Mouse (Mus musculus) heart, embryonic 13.5 days (tissue): ENCODE data around the gene Kirrel. TPM values are rescaled to one million over a fixed set of nuclear protein-coding genes. Genes with fewer than 3 reads are reported as not detected.

ENCODE experiments used
- ATAC-seq: fragments of 200-750 bp; cut with Nextera tagmentation; 2 replicates; pipeline ENCODE4 v1.8.0; 2017; ENCODE audit warnings: moderate TSS enrichment; ENCODE audit not compliant: insufficient number of reproducible peaks, low FRiP score, low TSS enrichment; ENCODE audit errors: extremely low read depth
- H3K27ac ChIP-seq: fragments of 300-500 bp; sonication (generic); replicated peaks from 2 replicates; pipeline ENCODE4 v1.5.1; 2015; ENCODE audit warnings: moderate library complexity, mild to moderate bottlenecking, inconsistent platforms
- H3K27me3 ChIP-seq: fragments of 300-500 bp; sonication (generic); replicated peaks from 2 replicates; pipeline ENCODE4 v1.6.1; 2015; ENCODE audit warnings: mild to moderate bottlenecking, inconsistent platforms
- H3K36me3 ChIP-seq: fragments of 300-500 bp; sonication (generic); 2 replicates; pipeline ENCODE4 v1.6.1; 2015; ENCODE audit warnings: mild to moderate bottlenecking, inconsistent platforms
- H3K4me1 ChIP-seq: fragments of 300-500 bp; sonication (generic); 2 replicates; pipeline ENCODE4 v1.6.1; 2015; ENCODE audit warnings: inconsistent platforms
- H3K4me2 ChIP-seq: fragments of 300-500 bp; sonication (generic); 2 replicates; pipeline ENCODE4 v1.6.1; 2015; ENCODE audit warnings: inconsistent platforms, mild to moderate bottlenecking, moderate library complexity
- H3K4me3 ChIP-seq: fragments of 300-500 bp; sonication (generic); 2 replicates; pipeline ENCODE4 v1.5.1; 2015; ENCODE audit warnings: moderate library complexity, mild to moderate bottlenecking, inconsistent platforms
- H3K9ac ChIP-seq: fragments of 300-500 bp; sonication (generic); 2 replicates; pipeline ENCODE4 v1.6.1; 2015; ENCODE audit warnings: inconsistent platforms, mild to moderate bottlenecking, moderate library complexity
- H3K9me3 ChIP-seq: fragments of 300-500 bp; sonication (generic); 2 replicates; pipeline ENCODE4 v1.6.1; 2016; ENCODE audit warnings: inconsistent platforms
- WGBS: fragments of 180-500 bp; shearing (Covaris S2); methylation state at CpG from one replicate; pipeline ENCODE4 v1.1.7; 2015; ENCODE audit warnings: mixed read lengths; 5-methylcytosine and 5-hydroxymethylcytosine counted together
- polyA plus RNA-seq: library from polyadenylated mRNA; unstranded; fragments of >200 nt; fragmentation: Nextera tagmentation; extraction: Ambion mirVana; gene quantifications from 2 replicates; pipeline ENCODE4 v1.2.1, GENCODE M21; 2015

Gene Kirrel
- polyA plus RNA-seq, 1 experiment from 2014 or later, result 15.4 TPM

GRCm38 (mm10) chr3:87076899-87077298 lies 97.6 kb downstream of the Kirrel start:
- no peak for ATAC-seq
- Histone ChIP-seq H3K4me1 (peaks cover 15% of the 10 kb centered on the region), H3K27ac (no peak overlapping the region), H3K36me3 (peaks cover 35% of the 10 kb centered on the region), H3K9ac (no peak overlapping the region), H3K4me3 (no peak overlapping the region), H3K4me2 (no peak overlapping the region), H3K9me3 (no peaks in the 10 kb centered on the region), H3K27me3 (no peaks in the 10 kb centered on the region)
- 69% methylated on average over 5 of the region's 5 CpGs for WGBS

- Histone ChIP-seq H3K27me3 (no peaks in the 10 kb centered on the region), H3K4me3 (no peak overlapping the region), H3K27ac (no peak overlapping the region), H3K4me1 (peaks cover 15% of the 10 kb centered on the region), H3K9ac (no peak overlapping the region), H3K36me3 (peaks cover 27% of the 10 kb centered on the region), H3K9me3 (no peaks in the 10 kb centered on the region), H3K4me2 (no peak overlapping the region)
- WGBS, result 81% methylated on average over 7 of the region's 7 CpGs
- no peak for ATAC-seq
These were observed 98.4 kb downstream of the Kirrel start for GRCm38 (mm10) chr3:87076161-87076560.

- Histone ChIP-seq H3K9ac (0 out of 2 replicates have a peak overlapping the region, but pooled peaks have one; percentile 9), H3K4me1 (peaks cover 15% of the 10 kb centered on the region), H3K27me3 (no peaks in the 10 kb centered on the region), H3K4me3 (no peak overlapping the region), H3K27ac (peak overlapping the region; percentile 46), H3K36me3 (0 out of 2 replicates have a peak, but pooled peaks cover 8% of the 10 kb centered on the region), H3K4me2 (no peak overlapping the region), H3K9me3 (no peaks in the 10 kb centered on the region)
- ATAC-seq, result no peak
- WGBS, result 41% methylated on average over 13 of the region's 13 CpGs
These were observed 101.7 kb downstream of the Kirrel start for GRCm38 (mm10) chr3:87072612-87073515.

DNA sequence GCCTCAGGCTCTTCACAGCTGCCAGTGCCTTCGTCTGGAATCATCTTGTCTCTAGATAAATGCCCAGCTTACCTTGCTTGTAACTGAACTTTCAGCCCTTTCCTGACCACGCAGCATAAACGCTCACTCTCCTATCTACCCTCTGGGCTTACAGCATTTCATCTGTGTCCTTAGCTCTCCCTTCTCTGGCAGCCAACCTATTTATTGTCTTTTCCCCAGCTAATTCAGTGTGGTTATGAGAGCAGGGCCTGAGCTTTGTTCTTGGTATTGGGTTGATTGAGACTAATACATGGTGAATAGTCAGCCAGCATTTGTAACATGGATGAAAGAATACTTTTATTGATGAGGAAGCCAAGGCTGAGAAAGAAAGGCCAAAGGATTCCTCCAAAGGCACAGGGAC lies 102.4 kb downstream of the Kirrel start:
- ATAC-seq, result no peak

GRCm38 (mm10) chr3:87067396-87067975 lies 107.1 kb downstream of the Kirrel start:
- H3K4me3 ChIP-seq, result no peak overlapping the region
- 64% methylated on average over 8 of the region's 8 CpGs for WGBS
- no peak overlapping the region for H3K4me2 ChIP-seq
- peaks cover under 1% of the 10 kb centered on the region; the same call in 1 of the 2 replicates for H3K4me1 ChIP-seq
- no peak overlapping the region for H3K9ac ChIP-seq
- no peaks in the 10 kb centered on the region for H3K36me3 ChIP-seq
- H3K27me3 ChIP-seq, result no peaks in the 10 kb centered on the region
- ATAC-seq, result no peak
- H3K27ac ChIP-seq, result no peak overlapping the region
- H3K9me3 ChIP-seq, result no peaks in the 10 kb centered on the region

More for the DNA sequence above, 102.4 kb downstream of the Kirrel start:
- Histone ChIP-seq H3K36me3 (0 out of 2 replicates have a peak, but pooled peaks cover 8% of the 10 kb centered on the region), H3K4me2 (no peak overlapping the region), H3K9ac (no peak overlapping the region), H3K27me3 (no peaks in the 10 kb centered on the region), H3K4me3 (no peak overlapping the region), H3K27ac (0 out of 2 replicates have a peak overlapping the region, but pooled peaks have one; percentile 46), H3K9me3 (no peaks in the 10 kb centered on the region), H3K4me1 (peaks cover 15% of the 10 kb centered on the region)
- 51% methylated on average over 3 of the region's 3 CpGs for WGBS

- H3K27me3 ChIP-seq, result no peaks in the 10 kb centered on the region
- no peak overlapping the region for H3K4me2 ChIP-seq
- H3K27ac ChIP-seq, result no peak overlapping the region
- ATAC-seq, result no peak
- H3K4me1 ChIP-seq, result no peaks in the 10 kb centered on the region
- H3K4me3 ChIP-seq, result no peak overlapping the region
- H3K9ac ChIP-seq, result no peak overlapping the region
- no peaks in the 10 kb centered on the region for H3K9me3 ChIP-seq
- no peaks in the 10 kb centered on the region for H3K36me3 ChIP-seq
- WGBS, result 69% methylated on average over 1 of the region's 1 CpGs
These were observed 120.6 kb downstream of the Kirrel start for GRCm38 (mm10) chr3:87053939-87054338.

DNA sequence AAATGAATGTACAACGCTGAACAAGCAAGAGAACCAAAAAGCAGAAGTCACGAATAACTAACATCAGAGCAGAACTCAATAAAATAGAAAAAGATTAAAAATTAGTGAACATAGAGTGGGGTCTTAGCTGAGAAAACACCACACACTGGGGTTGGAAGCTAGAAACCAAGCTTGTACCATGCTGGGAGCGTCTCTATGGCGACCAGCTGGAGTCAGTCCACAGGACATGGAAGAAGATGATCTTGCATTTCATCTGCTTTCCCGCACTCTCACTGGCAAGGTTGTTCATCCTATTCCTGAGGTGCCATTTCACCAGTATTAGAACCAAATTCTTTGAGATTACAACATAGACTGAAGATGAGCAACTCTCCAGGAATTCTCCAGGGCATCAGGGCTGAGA lies 126.7 kb downstream of the Kirrel start:
- ATAC-seq, result no peak
- H3K4me3 ChIP-seq, result no peak overlapping the region
- H3K9ac ChIP-seq, result no peak overlapping the region
- WGBS, result 82% methylated on average over 5 of the region's 5 CpGs
- peaks cover 3% of the 10 kb centered on the region; the same call in 1 of the 2 replicates for H3K4me1 ChIP-seq
- no peaks in the 10 kb centered on the region for H3K9me3 ChIP-seq
- no peaks in the 10 kb centered on the region for H3K27me3 ChIP-seq
- H3K4me2 ChIP-seq, result no peak overlapping the region
- no peaks in the 10 kb centered on the region for H3K36me3 ChIP-seq
- no peak overlapping the region for H3K27ac ChIP-seq

GRCm38 (mm10) chr3:87041733-87042132 lies 132.8 kb downstream of the Kirrel start:
- 67% methylated on average over 2 of the region's 2 CpGs for WGBS
- Histone ChIP-seq H3K4me1 (peaks cover 3% of the 10 kb centered on the region; the same call in 1 of the 2 replicates), H3K4me2 (no peak overlapping the region), H3K9me3 (no peaks in the 10 kb centered on the region), H3K9ac (no peak overlapping the region), H3K27ac (no peak overlapping the region), H3K4me3 (no peak overlapping the region), H3K36me3 (no peaks in the 10 kb centered on the region), H3K27me3 (no peaks in the 10 kb centered on the region)
- no peak for ATAC-seq

DNA sequence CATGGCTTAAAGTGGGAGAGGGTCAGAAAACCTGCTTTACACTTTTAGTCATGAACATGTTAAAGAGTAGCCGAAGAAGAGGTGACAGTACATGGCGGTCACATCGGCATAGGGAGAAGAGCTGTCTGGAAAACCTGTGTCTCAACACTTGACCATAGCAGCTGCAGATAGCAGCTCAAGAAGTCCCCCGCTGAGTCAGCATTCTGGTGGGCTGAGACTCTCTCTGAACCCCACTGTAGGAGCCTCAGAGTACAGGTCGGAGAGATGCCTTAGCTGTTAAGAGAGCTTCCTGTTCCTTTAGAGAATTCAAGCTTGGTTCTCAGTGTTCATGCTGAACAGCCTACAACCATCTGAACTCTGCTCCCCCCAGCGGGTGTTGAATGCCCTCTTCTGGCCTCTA lies 136.0 kb downstream of the Kirrel start:
- Histone ChIP-seq H3K27me3 (no peaks in the 10 kb centered on the region), H3K4me3 (no peak overlapping the region), H3K4me1 (0 out of 2 replicates have a peak, but pooled peaks cover 3% of the 10 kb centered on the region), H3K36me3 (no peaks in the 10 kb centered on the region), H3K9ac (no peak overlapping the region), H3K4me2 (no peak overlapping the region), H3K27ac (no peak overlapping the region), H3K9me3 (no peaks in the 10 kb centered on the region)
- no peak for ATAC-seq
- 79% methylated on average over 6 of the region's 6 CpGs for WGBS

DNA sequence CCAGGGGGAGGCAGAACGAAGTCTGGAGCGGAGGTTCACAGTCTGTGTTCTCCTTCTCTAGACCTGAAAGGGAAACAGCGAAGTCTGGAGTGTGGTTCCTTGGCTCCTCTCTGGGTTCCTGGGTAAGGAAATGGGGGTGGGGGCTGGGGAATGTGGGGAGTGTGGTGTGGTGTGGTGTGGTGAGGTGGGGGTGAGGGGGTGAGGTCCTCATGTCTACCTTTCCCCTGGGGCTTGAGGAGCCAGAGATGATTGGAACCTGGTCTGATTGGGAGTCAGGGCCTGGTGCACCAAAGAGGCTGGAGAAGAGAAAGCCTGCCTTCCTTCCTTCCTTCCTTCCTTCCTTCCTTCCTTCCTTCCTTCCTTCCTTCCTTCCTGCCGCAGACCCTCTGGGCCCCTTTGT lies 140.5 kb downstream of the Kirrel start:
- ATAC-seq, result no peak
- no peak overlapping the region for H3K4me2 ChIP-seq
- H3K9me3 ChIP-seq, result no peaks in the 10 kb centered on the region
- 0 out of 2 replicates have a peak, but pooled peaks cover 3% of the 10 kb centered on the region for H3K4me1 ChIP-seq
- WGBS, result 81% methylated on average over 4 of the region's 4 CpGs
- 0 out of 2 replicates have a peak, but pooled peaks cover 4% of the 10 kb centered on the region for H3K27me3 ChIP-seq
- H3K4me3 ChIP-seq, result no peak overlapping the region
- H3K9ac ChIP-seq, result no peak overlapping the region
- no peak overlapping the region for H3K27ac ChIP-seq
- no peaks in the 10 kb centered on the region for H3K36me3 ChIP-seq

GRCm38 (mm10) chr3:87033357-87033756 lies 141.2 kb downstream of the Kirrel start:
- Histone ChIP-seq H3K27ac (no peak overlapping the region), H3K4me3 (no peak overlapping the region), H3K4me1 (0 out of 2 replicates have a peak, but pooled peaks cover 3% of the 10 kb centered on the region), H3K9ac (no peak overlapping the region), H3K36me3 (no peaks in the 10 kb centered on the region), H3K4me2 (no peak overlapping the region), H3K27me3 (0 out of 2 replicates have a peak, but pooled peaks cover 4% of the 10 kb centered on the region), H3K9me3 (no peaks in the 10 kb centered on the region)
- no peak for ATAC-seq
- WGBS, result 14% methylated on average over 8 of the region's 8 CpGs
